Mouse (Mus musculus) MEL-GATA-1-ER (cell line): ENCODE measurements at regions not wholly inside any gene's neighbourhood (a gene's known extent, or its start where the extent isn't known, plus 50 kb on each side); places are given as distances from the start of the nearest gene placed in this dataset.

ENCODE experiments used
- DNase-seq: peaks from one replicate; pipeline ENCODE4 v3.0.0-alpha.2; 2012; ENCODE audit warnings: low read depth; ENCODE audit errors: extremely low read depth

DNA sequence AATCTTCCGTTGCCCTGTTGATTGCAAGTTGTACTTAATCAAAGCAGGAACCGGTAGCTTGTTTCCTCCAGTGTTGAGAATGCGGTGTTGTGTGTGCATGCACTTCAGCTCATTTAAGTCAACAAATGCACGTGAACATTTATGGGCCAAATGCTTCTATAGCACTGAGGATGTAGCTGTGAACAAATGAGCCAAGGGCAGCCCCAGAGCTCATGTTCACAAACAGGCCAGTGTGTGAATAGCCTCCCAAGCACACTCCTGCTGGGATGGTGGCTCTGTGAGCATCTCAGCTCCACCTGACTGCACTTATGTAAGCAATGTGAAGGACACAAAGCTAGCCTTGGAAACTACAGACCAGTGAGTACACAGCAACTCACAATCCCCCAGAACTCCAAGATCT lies 183.9 kb upstream of the Sox2 start:
- no peak for DNase-seq

DNA sequence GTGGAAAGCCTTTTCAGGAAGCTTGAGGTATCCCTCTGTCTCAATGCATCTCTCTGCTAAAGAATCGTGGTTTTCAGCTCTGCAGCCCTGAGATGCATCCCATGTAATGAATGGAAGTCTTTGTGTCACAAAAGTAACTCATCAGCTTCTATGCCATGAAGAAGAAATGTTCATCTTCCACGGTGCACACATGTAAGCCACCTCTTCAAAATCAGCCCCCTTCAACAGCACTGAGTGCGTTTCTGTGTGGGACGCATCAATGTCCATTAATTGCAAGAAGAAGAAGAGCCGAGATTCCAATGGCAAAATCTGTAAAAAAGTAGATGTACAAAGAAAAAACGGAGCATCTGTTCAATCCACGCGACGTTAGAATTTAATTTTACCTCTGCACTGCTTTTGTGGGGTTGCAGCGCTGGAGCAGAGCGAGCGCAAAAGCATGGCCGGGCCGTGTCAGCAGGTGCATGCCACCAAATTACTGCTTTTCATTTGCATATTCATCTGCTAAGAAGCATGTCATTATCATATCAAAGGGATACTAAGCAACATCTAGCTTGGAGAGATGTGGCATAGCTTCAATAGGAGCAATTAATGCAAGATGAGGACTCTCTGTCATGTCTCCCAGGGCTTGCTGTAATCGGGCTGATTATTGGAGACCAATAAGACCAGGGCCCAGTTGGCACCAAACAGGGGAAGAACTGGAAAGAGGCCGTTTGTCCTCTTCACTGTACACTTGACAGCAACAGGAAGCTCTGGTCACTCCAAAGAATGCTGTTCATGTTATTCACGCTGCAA lies 185.0 kb upstream of the Sox2 start:
- no peak for DNase-seq

DNA sequence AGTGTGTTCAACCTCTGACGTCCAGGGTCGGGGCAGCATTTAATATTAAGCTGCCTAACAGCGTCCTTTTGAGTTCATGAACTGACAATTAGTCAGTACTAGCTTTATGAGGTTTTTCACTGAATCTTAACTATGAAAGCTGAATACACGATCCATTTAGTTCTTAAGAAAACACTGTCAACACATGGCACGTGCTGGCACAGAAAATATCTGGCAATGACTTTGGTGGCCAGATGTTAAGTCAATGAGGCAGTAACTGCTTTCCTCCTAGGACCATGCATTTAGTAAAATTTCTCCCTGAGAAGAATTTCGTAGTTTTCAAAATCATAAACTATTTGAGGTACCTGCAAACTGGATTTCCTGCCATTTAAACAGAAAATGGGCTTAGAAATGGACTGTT lies 191.4 kb upstream of the Sox2 start:
- no peak for DNase-seq

DNA sequence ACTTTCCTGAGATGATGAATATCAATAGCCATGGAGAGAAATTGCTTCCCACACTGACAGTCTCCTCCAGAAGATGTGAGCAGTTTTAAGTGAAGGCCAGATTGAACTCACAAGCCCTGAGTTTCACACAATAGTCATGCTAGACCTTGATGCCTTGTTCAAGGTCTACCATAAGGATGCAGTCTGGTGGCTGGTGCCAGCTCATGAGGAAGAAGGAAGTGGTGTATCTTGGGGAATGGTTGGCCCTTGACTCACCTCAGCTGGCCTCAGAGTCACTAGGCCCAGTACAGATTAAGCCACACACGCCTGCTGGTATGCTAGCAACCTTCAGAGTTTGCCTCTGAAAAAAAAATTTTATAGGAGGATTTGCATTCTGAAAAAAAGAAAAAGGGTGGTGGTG lies 192.4 kb upstream of the Sox2 start:
- no peak for DNase-seq

DNA sequence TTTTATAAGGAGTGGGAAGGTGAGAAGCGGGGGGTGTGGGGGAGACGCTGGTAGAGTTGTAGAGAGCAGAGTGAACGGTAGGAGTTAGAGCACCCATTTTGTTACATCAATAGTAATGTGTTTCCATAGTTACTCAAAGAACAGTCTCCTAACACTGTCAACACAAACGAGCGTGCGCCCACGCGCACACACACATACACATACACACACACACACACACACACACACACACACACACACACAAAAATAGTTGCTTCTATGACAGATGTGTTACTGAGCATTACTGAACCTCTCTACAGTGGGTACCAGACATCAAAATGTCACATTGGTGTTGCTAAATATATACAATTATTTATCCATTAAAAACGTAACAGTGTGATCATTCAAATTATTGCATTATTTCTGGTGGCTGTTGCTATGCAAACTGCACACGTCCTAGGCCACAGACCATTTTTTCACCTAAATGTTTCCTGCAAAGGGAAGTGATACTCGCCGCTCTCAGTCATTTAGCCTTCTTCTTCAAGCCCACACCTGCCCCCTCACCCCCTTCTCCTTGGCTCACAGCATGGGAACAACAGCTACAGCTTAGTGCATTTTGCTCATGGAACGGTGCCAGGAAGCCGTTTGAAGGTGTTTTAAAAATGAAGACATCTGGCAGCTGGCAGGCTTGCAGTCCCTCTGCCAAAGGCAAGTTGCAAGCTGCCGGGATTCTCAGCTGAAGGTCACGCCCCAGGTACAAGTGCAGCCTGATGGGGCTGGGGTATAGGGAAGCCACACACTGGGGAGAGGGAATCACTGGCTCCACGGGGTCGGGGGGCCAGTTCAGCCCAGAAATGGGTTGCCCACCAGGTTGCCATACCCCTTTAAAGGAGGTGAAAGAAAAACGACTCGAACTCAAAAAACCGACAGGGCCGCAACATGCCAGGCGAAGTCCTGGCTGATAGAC lies 193.4 kb upstream of the Sox2 start:
- DNase-seq, result no peak

DNA sequence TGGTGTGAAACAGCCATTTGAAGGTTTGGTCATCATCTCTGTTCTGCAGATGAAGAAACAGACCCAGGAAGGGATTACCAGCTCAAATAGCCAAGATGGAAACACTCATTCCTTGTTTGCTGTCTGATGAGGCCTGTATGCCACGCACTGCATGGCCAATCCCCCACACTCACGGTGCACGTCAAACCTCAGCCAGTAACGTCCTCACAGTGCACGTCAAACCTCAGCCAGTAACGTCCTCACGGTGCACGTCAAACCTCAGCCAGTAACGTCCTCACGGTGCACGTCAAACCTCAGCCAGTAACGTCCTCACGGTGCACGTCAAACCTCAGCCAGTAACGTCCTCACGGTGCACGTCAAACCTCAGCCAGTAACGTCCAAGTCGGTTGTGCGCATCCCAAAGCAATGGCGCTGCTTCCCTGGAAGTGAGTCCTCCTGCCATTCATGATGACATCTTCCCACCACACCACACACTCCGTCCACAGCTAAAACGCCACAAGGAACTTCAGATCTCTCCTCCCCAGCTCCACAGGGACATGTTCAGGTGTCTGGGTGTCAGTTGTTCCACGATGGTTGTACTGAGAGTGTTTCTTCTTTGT lies 196.1 kb upstream of the Sox2 start:
- no peak for DNase-seq

DNA sequence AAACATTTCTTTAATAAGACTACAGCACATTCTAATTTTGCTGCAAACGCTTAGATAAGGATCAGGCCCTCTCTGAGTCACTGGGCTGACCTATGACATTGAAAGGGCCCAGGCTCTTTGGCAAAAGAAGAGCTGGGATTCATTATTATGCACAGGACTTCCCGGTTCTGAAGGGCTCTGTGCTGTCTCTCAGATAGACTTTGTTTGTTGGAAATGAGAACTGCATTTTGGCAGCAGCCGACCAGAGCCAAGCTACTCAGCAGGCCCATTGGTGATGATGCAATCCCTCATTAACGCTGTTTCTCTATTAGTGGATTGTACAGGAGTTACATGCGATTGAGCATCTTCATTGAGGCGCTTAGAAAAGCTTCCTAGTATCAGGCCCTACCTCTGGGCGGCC lies 204.9 kb upstream of the Sox2 start:
- DNase-seq, result no peak

DNA sequence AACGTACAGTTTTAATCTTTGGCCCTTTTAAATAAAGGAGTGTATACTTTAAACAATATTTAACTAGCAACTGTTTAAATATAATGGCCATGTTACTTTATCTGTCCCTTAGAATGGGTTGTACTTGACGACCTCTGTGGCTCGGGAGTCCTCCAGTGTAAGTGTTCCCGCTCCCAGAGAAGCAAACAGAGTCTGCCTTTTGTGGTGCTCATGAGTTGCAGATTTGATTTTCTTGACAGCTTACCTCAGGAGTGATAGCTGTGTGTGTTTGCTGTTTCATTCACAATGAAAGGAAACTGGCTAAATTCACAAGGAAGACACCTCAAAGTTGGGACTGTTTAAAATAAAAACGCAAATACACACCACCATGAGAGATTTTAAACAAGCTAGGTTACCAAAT lies 205.4 kb upstream of the Sox2 start:
- DNase-seq, result no peak

DNA sequence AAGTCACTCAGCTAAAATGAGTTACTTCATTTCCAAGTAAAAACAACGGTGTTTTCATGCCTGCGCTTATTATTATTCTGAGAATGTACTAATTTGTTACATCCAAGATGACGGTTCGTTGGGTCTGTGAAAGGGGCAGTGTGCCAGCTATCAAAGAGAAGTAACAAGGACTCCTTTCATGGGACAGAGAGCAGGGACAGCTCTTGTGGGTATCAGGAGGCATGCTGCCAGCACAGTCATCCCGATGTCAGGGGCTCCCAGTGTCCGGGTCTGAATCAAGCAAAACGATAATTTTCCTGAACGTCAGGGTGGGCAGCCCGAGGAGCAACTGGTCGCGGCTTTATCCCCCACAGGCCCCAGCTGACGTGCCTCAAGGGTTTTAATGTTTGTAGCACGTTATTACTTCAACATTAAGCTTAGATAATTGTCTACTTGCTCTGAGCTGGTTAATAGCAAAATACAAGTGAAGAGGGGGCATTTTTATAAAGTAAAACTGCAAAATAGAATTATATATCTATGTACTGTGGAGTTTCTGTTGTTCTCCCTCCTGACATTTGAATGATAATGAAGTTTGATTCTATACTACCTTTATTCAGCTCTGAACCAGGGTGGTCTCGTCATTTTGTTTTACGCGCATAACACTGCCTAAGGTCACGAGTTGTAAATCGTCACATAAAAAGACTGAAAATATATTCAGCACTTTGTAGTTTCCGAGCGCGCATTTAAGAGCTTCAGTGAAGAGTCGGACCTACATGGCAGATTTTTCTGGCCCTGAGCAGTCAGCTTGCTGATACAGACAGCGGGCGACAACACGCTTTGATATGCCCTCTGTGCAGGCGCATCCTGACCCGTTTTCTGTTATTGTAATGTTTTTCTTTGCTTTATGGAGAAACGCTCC lies 206.2 kb upstream of the Sox2 start:
- DNase-seq, result no peak

DNA sequence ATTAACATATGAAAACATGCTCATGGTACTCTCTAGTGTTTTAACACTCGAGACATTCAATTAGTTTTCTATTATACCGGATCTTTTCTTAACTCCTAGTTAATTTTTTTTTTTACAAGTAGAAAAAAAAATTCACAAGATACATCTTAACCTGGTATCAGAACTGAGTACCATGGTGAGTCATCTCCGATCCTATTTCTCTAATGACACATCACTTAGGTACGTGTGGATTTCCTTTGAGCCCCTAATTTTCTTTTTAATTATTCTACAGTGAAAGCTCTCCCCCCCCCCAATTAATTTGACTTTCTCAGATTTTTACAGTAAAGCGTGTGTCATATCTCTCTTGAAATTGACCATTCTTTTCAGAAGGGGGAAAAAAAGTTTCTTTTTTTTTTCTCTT lies 206.9 kb upstream of the Sox2 start:
- DNase-seq, result no peak

DNA sequence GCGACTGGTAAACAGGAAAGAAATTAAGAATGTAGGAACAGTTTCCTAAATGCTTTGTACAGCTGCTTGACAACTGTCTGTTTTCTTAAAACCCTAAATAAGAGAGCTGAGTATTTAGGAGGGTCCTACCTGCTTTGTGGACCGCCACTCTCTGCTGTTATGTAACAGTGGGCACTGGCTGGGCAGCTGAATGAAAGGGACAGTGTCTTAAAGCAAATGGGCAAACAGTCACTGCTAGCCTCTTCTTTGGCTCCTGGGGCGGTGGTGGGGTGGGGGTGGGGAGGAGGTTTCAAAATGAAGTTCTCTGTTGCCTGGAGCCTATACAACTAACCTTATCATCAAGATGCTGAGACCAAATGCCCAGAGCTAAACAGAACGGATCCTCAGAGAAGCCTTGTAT lies 208.4 kb upstream of the Sox2 start:
- DNase-seq, result no peak

DNA sequence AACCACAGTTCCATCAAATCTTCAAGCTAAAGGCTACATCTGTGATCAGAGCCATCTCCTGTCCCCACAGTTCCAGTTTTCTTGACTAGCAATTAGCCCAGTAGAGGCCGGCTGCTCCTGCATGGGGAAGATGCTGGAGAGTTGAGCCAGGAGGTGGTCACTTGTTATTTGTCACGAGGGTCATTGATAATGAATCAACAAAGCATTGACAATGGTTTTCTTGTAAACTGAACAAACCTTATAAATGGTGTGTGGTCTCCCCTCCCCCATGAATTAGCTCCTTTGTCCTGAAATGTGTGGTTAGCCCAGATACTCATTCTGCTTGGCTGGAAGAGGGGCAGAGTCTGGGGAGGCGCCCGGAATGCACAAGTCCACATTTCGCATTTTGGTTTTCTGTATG lies 208.9 kb upstream of the Sox2 start:
- DNase-seq, result no peak

DNA sequence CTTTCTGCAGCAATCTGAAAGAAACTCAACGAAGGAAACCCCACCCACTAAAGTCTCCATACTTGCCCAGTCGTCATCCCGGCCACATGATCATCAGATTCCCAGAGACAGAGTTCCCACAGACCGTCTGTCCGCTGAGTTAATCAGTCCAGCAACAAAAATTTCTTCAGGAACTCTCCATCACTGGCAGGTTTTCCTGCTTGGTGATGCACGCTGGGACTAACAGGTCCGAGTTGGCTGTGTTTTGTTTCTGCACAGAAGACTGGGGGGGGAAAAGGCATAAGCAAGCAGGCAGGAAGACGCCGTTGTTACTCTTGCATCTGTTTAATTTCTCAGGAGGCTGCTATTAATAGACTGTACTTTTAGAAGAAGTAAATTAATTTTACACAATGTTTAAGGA lies 215.3 kb upstream of the Sox2 start:
- DNase-seq, result no peak

DNA sequence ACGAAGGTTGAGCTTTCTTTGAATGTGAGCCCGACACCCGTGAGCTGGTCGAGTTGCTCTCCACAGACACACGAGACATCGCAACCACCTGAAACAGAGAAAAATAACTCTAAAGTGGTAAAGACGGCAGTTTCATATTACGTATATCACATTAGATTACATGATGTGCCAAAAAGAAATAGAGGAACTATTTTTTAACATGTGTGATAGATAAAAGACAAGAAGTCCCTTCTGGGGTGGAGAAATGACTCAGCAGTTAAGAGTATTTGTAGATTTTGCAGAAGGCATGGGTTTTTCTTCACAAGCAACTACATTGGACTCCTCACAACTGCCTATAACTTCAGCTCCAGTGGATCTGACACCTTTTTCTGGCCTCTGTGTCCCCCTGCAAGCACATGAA lies 222.2 kb upstream of the Sox2 start:
- peak; percentile 92 for DNase-seq

DNA sequence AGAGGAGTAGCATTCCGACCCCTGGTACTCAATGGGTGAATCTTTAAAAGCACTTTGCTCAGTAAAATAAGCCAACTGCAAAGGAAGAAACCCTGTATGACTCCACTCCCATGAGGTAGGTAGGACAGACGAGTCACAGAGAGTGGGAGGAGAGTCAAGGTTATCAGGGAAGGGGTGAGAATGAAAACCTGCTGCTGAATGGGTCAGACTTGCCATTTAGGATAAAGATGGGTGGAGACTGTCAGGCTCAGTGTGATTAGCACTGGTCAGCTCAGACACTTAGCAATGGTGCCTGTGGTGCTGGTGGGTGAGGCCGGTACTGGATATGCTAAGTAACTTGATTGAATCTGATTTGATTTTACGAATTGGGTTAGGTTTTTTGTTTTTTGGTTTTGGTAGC lies 222.7 kb upstream of the Sox2 start:
- DNase-seq, result peak; percentile 70

DNA sequence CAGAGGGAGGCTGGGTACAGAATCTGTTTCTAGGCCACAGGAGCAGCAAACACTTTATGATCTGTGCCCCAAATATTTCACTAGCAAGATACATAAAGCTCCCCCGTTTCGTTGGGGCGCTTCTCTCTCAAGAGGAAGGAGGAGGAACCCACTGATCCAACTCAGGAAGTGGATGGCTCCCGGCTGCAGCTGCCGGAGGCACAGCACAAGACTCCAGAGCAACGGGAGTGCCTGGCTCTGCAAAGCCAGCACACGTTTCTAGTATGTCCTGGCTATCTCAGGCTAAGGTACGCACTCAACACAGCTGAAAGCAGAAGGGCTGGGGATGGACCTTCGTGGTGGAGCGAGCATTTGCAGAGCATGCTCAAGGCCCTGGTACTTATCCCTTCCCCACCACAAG lies 223.2 kb upstream of the Sox2 start:
- DNase-seq, result peak; percentile 45

DNA sequence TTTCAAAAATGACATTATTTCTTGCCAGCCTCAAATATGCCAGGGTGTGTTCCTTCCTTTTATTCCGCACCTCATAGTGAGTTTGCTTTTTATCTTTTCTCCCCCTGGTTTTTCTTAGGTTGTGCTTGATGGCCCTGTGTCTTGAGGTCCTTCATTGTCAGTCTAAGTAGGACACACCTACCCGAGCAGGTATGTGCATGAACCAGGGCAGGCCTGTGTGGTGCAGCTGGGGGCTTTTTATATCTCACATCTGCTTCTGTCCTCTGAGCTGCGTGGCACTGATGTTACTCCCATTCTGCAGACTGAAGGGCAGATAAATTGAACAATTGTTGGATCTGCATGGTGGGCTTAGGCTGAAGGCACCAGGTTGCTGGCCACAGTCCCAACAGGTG lies 238.3 kb upstream of the Sox2 start:
- no peak for DNase-seq

DNA sequence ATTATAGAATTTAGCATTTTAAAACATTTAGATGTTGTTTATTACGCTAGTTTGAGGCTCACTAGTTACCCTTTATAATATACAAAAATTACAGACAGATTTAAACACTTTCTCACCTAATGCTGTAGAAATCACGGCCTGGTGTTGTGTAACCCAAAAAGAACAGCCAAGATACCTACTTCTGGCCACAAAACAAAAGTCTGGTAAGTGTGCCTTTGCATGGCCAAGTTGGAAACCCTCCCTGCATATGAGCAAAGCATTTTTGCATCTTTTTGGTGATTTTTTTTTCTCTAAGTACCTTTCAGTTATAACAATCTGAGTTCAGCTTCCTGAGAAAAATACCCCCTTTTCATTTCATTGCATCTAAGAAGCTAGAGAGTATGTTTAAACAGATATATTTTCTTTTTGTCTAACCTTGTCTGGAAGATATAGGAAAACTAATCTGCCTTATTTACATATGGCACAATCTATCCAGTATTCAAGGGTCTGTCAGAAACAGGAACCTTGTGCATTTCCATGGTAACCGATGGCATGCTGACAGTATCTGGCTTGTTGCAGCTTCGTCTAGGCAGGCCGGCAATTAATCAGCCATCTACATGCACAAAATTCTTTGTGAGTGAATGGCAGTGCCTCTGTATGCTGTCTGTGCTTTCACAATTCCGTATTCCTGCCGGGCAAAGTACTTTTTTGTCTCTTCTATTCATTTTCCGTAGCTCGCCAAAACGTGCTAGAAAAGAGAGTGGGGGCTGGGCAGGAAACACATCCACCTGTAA lies 238.9 kb upstream of the Sox2 start:
- peak; percentile 94 for DNase-seq

DNA sequence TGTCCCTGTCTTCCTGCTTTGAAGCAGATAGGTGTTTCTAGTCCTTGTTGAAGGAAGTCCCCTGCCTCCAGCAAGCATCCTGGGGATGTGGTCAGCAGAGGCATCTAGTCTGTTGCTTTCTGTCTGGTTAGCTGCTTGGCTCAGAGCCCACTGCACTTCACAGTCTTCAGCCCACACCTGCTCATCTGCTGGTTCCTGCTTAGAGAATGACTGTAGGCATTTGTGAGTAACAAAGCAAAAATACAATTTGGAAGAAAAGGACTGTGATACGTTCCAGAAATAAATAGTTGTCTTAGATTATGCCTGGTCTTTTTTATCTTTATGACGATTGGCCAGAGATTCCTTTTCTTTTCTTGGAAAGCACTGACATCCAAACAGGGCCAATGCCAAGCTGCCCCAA lies 246.6 kb upstream of the Sox2 start:
- no peak for DNase-seq

DNA sequence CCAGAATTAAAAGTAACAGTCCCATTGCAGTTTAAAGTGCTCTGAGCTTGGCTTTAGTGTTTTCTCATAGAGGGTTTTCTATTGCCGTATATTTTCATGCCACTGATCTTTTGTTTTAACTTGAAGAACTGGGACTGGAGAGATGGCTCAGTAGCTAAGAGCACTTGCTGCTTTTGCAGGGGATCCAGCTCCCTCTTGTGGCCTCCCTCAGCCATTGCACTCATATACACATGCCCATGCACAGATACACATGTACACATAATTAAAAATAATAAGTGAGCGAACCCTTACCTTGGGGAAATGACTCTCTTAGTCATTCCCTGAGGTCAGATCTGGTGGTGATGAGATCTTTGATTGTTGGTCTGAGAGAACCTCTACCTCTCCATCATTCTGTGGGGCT lies 258.9 kb upstream of the Sox2 start:
- no peak for DNase-seq
